Mouse (Mus musculus): ENCODE results near the gene Limch1.

DNA sequence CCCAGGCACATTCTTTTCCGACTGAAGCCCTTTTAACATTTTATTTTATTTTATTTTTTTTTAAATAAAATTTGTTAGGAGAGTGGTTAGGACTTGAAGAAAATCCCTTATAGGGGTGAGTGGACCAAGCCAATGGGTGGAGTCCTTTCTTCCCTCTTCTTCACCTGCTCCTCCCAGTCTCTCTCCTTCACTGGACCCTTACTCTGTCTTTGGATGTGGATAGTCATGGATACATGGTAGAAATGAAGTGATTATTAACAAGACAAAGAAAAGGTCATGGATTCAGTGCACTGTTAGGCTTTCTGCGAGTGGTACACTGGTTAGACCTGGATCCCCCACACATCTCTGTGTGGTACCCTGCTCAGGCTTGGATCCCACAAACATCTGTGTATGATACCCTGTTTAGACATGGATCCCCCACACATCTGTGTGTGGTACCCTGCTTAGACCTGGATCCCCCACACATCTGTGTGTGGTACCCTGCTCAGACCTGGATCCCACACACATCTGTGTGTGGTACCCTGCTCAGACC is 12.1 kb downstream of the Limch1 start:
- TF ChIP-seq MAFK (IDR thresholded peaks at IDR 0.05; ENCODE audit: insufficient read depth, low read depth, low read length) (no peak), ZC3H11A (IDR thresholded peaks at IDR 0.05; ENCODE audit: borderline replicate concordance, low read depth, low read length) (no peak), ZNF384 (IDR thresholded peaks at IDR 0.05; ENCODE audit: low read depth, low read length) (no peak), CHD2 (IDR thresholded peaks at IDR 0.05; ENCODE audit: low read depth, low read length) (no peak), HCFC1 (IDR thresholded peaks at IDR 0.05; ENCODE audit: borderline replicate concordance, insufficient read depth, low read length) (no peak)
